Mouse (Mus musculus) right cerebral cortex, postnatal 36 days (tissue): ENCODE results near the gene Slc38a4.

ENCODE experiments used
- DNase-seq, 2 experiments: peaks; one replicate each; pipeline ENCODE4 v3.0.0; 2022; ENCODE audit warnings: low spot score in 2 of 2, mixed read lengths in 1 of 2

Slc38a4 gene

GRCm38 (mm10) chr15:97055794-97056193 lies at the start of gene Slc38a4:
Gene Slc38a4, minus strand, starts transcription at chr15:97055956.
- DNase-seq: no peak

GRCm38 (mm10) chr15:97104889-97105391 lies 49.2 kb upstream of the Slc38a4 start:
- DNase-seq: no peak

GRCm38 (mm10) chr15:97104048-97104447 lies 48.3 kb upstream of the Slc38a4 start:
- no peak for DNase-seq

GRCm38 (mm10) chr15:97102811-97103210 lies 47.1 kb upstream of the Slc38a4 start:
- no peak for DNase-seq

GRCm38 (mm10) chr15:97102181-97102580 lies 46.4 kb upstream of the Slc38a4 start:
- DNase-seq: no peak

GRCm38 (mm10) chr15:97099101-97099500 lies 43.3 kb upstream of the Slc38a4 start:
- DNase-seq: no peak

- no peak for DNase-seq
Observed at GRCm38 (mm10) chr15:97097548-97097947, 41.8 kb upstream of the Slc38a4 start.

- DNase-seq: no peak
Observed at GRCm38 (mm10) chr15:97089526-97089925, 33.8 kb upstream of the Slc38a4 start.

GRCm38 (mm10) chr15:97085833-97086232 lies 30.1 kb upstream of the Slc38a4 start:
- no peak for DNase-seq

GRCm38 (mm10) chr15:97077665-97078064 lies 21.9 kb upstream of the Slc38a4 start:
- no peak for DNase-seq

GRCm38 (mm10) chr15:97076092-97076491 lies 20.3 kb upstream of the Slc38a4 start:
- no peak for DNase-seq

GRCm38 (mm10) chr15:97075240-97075639 lies 19.5 kb upstream of the Slc38a4 start:
- DNase-seq: no peak

GRCm38 (mm10) chr15:97072859-97073826 lies 17.4 kb upstream of the Slc38a4 start:
- DNase-seq: no peak

GRCm38 (mm10) chr15:97067340-97068136 lies 11.8 kb upstream of the Slc38a4 start:
- no peak for DNase-seq

- DNase-seq: no peak
Observed at GRCm38 (mm10) chr15:97066937-97067336, 11.2 kb upstream of the Slc38a4 start.

- DNase-seq: no peak
Observed at GRCm38 (mm10) chr15:97063211-97063610, 7.5 kb upstream of the Slc38a4 start.

GRCm38 (mm10) chr15:97060973-97061372 lies 5.2 kb upstream of the Slc38a4 start:
- no peak for DNase-seq

- DNase-seq: no peak
Observed at GRCm38 (mm10) chr15:97060571-97060970, 4.8 kb upstream of the Slc38a4 start.

- no peak for DNase-seq
Observed at GRCm38 (mm10) chr15:97060102-97060501, 4.3 kb upstream of the Slc38a4 start.

- DNase-seq: no peak
Observed at GRCm38 (mm10) chr15:97059071-97060041, 3.6 kb upstream of the Slc38a4 start.
